10 mouse cellular contexts compared by ENCODE assay signal in genomic region chr17:27316711-27317575, GRCm38 (mm10).
DNase-seq lines count a peak whose midpoint lies in the region; ATAC-seq and TF ChIP-seq lines count a peak whose summit lies in the region.
"Had no signal": no experiment of that assay in that cellular context is flagged by ENCODE, and none has a peak within 500 bp of the region (broad histone marks: within the 10 kb centered on the region; RNA-seq: fewer than 3 reads in every experiment).

No protein-coding gene starts in this region.

- H3K27me3 ChIP-seq in heart, embryonic 12.5 days (replicated peaks): peaks cover 32% of the 10 kb centered on the region
- H3K27me3 ChIP-seq in midbrain, embryonic 10.5 days (ENCODE audit: low read depth, poor library complexity, severe bottlenecking): no peaks in the 10 kb centered on the region
- H3K27me3 ChIP-seq in midbrain, embryonic 13.5 days: peaks cover 3% of the 10 kb centered on the region; the same call in 1 of the 2 replicates
- 0 out of 2 replicates have a peak, but pooled peaks cover 4% of the 10 kb centered on the region for H3K27me3 ChIP-seq in heart, embryonic 14.5 days (ENCODE audit: control insufficient read depth, insufficient read depth, low read length)
- H3K27me3 ChIP-seq in stomach, postnatal 0 days (ENCODE audit: control insufficient read depth, insufficient read depth, low read length): no peaks in the 10 kb centered on the region
- H3K27me3 ChIP-seq: limb, embryonic 15.5 days had no signal

- TF ChIP-seq EP300 in stomach, postnatal 0 days (optimal IDR thresholded peaks at IDR 0.05): no peak

- DNase-seq in heart, postnatal 10 days: no peak
- DNase-seq in midbrain, embryonic 10.5 days (ENCODE audit: low spot score): no peak
- peak; percentile 61 for DNase-seq in stomach, postnatal 0 days (ENCODE audit: low spot score)
- DNase-seq: embryo, embryonic 11 days had no signal

- H3K9ac ChIP-seq in heart, embryonic 12.5 days: no peak overlapping the region
- H3K9ac ChIP-seq in midbrain, embryonic 13.5 days (replicated peaks): no peak overlapping the region
- H3K9ac ChIP-seq in heart, embryonic 14.5 days (ENCODE audit: low read length): no peak overlapping the region
- no peak overlapping the region for H3K9ac ChIP-seq in stomach, postnatal 0 days (ENCODE audit: low read length)
- H3K9ac ChIP-seq: forebrain, embryonic 12.5 days; limb, embryonic 15.5 days had no signal

- no peaks in the 10 kb centered on the region for H3K36me3 ChIP-seq in heart, embryonic 12.5 days
- H3K36me3 ChIP-seq in midbrain, embryonic 10.5 days: no peaks in the 10 kb centered on the region
- H3K36me3 ChIP-seq in midbrain, embryonic 13.5 days: no peaks in the 10 kb centered on the region
- no peaks in the 10 kb centered on the region for H3K36me3 ChIP-seq in heart, embryonic 14.5 days (ENCODE audit: control insufficient read depth, insufficient read depth, low read length)
- no peaks in the 10 kb centered on the region for H3K36me3 ChIP-seq in stomach, postnatal 0 days (ENCODE audit: control insufficient read depth, insufficient read depth, low read length)
- H3K36me3 ChIP-seq: forebrain, embryonic 12.5 days; limb, embryonic 15.5 days had no signal

- WGBS in heart, embryonic 12.5 days: 75% methylated on average over 21 of the region's 21 CpGs
- WGBS in midbrain, embryonic 10.5 days: 85% methylated on average over 21 of the region's 21 CpGs
- 83% methylated on average over 21 of the region's 21 CpGs for WGBS in midbrain, embryonic 13.5 days
- WGBS in heart, embryonic 14.5 days: 75% methylated on average over 21 of the region's 21 CpGs
- WGBS in stomach, postnatal 0 days: 72% methylated on average over 21 of the region's 21 CpGs

- H3K9me3 ChIP-seq in heart, embryonic 12.5 days (replicated peaks): no peaks in the 10 kb centered on the region
- H3K9me3 ChIP-seq in midbrain, embryonic 10.5 days (replicated peaks): no peaks in the 10 kb centered on the region
- no peaks in the 10 kb centered on the region for H3K9me3 ChIP-seq in midbrain, embryonic 13.5 days
- no peaks in the 10 kb centered on the region for H3K9me3 ChIP-seq in heart, embryonic 14.5 days (ENCODE audit: control insufficient read depth, low read length)
- no peaks in the 10 kb centered on the region for H3K9me3 ChIP-seq in stomach, postnatal 0 days (ENCODE audit: control insufficient read depth, low read length)
- H3K9me3 ChIP-seq: forebrain, embryonic 12.5 days; limb, embryonic 15.5 days had no signal

- peak overlapping the region; percentile 20; the same call in 1 of the 2 replicates for H3K4me2 ChIP-seq in heart, embryonic 12.5 days
- no peak overlapping the region for H3K4me2 ChIP-seq in midbrain, embryonic 13.5 days (replicated peaks)
- peak overlapping the region; percentile 27 for H3K4me2 ChIP-seq in heart, embryonic 14.5 days (ENCODE audit: low read length)
- H3K4me2 ChIP-seq in stomach, postnatal 0 days (replicated peaks; ENCODE audit: low read depth): 0 out of 2 replicates have a peak overlapping the region, but pooled peaks have one; percentile 15
- H3K4me2 ChIP-seq: forebrain, embryonic 12.5 days; limb, embryonic 15.5 days had no signal

- no peak for TF ChIP-seq CTCF in stomach, postnatal 0 days (IDR thresholded peaks at IDR 0.05; ENCODE audit: low read depth)

- H3K4me3 ChIP-seq in heart, embryonic 12.5 days: no peak overlapping the region
- H3K4me3 ChIP-seq in midbrain, embryonic 10.5 days: no peak overlapping the region
- H3K4me3 ChIP-seq in midbrain, embryonic 13.5 days (replicated peaks): no peak overlapping the region
- no peak overlapping the region for H3K4me3 ChIP-seq in heart, embryonic 14.5 days (ENCODE audit: control insufficient read depth in 1 of 2, insufficient read depth in 1 of 2, low read depth in 1 of 2, low read length in 2 of 2)
- no peak overlapping the region for H3K4me3 ChIP-seq in stomach, postnatal 0 days (ENCODE audit: low read depth, low read length)
- H3K4me3 ChIP-seq: forebrain, embryonic 12.5 days; limb, embryonic 15.5 days had no signal

- intact Hi-C loops in heart, postnatal 10 days (cut with DNase I): no loop called here

- no peak overlapping the region for H3K27ac ChIP-seq in heart, embryonic 12.5 days (ENCODE audit: poor library complexity, severe bottlenecking)
- peak overlapping the region; percentile 64 for H3K27ac ChIP-seq in midbrain, embryonic 10.5 days (replicated peaks)
- H3K27ac ChIP-seq in midbrain, embryonic 13.5 days: no peak overlapping the region
- H3K27ac ChIP-seq in heart, embryonic 14.5 days (replicated peaks in 1 of 2; ENCODE audit: control insufficient read depth in 1 of 2, insufficient read depth in 1 of 2, low read depth in 2 of 2, low read length in 2 of 2): no peak overlapping the region
- no peak overlapping the region; the same call in 1 of the 2 replicates for H3K27ac ChIP-seq in stomach, postnatal 0 days (replicated peaks)
- H3K27ac ChIP-seq: forebrain, embryonic 12.5 days; limb, embryonic 15.5 days had no signal

- no peak for ATAC-seq in heart, embryonic 12.5 days (ENCODE audit: insufficient number of reproducible peaks, low FRiP score)
- ATAC-seq in midbrain, embryonic 13.5 days: no peak
- ATAC-seq in heart, embryonic 14.5 days (ENCODE audit: insufficient number of reproducible peaks, insufficient read depth, low FRiP score, low read depth): no peak
- ATAC-seq in stomach, postnatal 0 days (ENCODE audit: low FRiP score, low TSS enrichment): peak; percentile 60
- ATAC-seq in monocyte, adult 5-6 weeks (replicated peaks; ENCODE audit: insufficient number of reproducible peaks, low FRiP score, low TSS enrichment, poor library complexity, severe bottlenecking): no peak

- peaks cover 20% of the 10 kb centered on the region for H3K4me1 ChIP-seq in heart, embryonic 12.5 days (replicated peaks)
- peaks cover 43% of the 10 kb centered on the region for H3K4me1 ChIP-seq in midbrain, embryonic 10.5 days
- H3K4me1 ChIP-seq in midbrain, embryonic 13.5 days (replicated peaks): peaks cover 33% of the 10 kb centered on the region
- H3K4me1 ChIP-seq in heart, embryonic 14.5 days (ENCODE audit: control insufficient read depth in 2 of 2, insufficient read depth in 2 of 2, low read length in 2 of 2): peaks cover 15 to 17% of the 10 kb centered on the region in 2 experiments
- peaks cover 8% of the 10 kb centered on the region for H3K4me1 ChIP-seq in stomach, postnatal 0 days (replicated peaks; ENCODE audit: control insufficient read depth, insufficient read depth)
